Mouse (Mus musculus) megakaryocyte, embryonic 14.5 days (primary cell): ENCODE results near the gene Ift52.

ENCODE experiments used
- FLI1 ChIP-seq: IDR thresholded peaks from 2 replicates; pipeline ENCODE4 v1.6.1; 2012; ENCODE audit warnings: low read length, inconsistent platforms, mixed read lengths
- GATA1 ChIP-seq: IDR thresholded peaks from 3 replicates; pipeline ENCODE4 v1.6.1; 2012; ENCODE audit warnings: mixed read lengths, low read length, inconsistent platforms, borderline replicate concordance

DNA sequence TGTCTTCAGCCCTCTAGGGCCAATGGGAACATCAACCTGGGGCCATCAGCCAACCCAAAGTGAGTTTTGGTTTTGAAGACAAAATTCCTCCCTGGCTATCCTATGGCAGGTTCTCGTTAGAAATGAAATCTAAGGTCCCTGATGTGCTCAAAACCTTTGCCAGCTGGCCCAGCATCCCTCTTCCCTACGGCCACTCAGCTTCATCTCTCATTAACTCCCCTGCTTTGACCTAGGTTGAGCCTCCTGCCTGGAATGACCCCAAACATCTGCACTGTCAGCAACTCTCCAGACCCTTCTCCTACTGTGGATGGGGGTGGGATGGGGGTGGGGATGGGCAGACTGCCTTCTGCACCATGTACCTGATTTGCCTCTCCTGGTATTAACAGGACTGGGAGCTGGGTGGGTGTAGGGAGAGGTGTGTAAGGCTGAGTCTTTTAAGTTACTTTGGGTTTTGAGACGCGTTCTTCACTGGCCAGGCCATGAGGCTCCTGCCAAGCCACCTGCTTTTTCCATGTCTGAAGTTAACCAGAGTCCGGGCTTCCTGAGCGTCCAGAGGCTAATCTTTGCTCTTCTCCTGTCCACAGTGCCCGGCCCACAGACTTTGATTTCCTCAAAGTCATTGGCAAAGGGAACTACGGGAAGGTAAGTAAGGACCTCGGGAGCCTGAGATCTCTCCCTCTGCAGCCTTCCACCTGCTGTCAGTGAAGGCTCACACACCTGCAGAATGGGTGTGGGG lies 23.1 kb upstream of the Ift52 start:
- no peak for TF ChIP-seq GATA1
- no peak for TF ChIP-seq FLI1
